Mouse (Mus musculus) neural tube, embryonic 15.5 days (tissue): ENCODE measurements around the gene Gm37240. TPM values are rescaled to one million over a fixed set of nuclear protein-coding genes. Genes with fewer than 3 reads are reported as not detected.

Experiments used
- ATAC-seq: fragments of 200-750 bp; cut with Nextera tagmentation; 2 replicates; pipeline ENCODE4 v1.8.0; 2017; ENCODE audit warnings: mild to moderate bottlenecking, moderate TSS enrichment, moderate library complexity; ENCODE audit not compliant: low FRiP score
- H3K27ac ChIP-seq: fragments of 300-500 bp; sonication (generic); replicated peaks from 2 replicates; pipeline ENCODE4 v1.5.1; 2015; ENCODE audit warnings: mild to moderate bottlenecking, inconsistent platforms
- H3K27me3 ChIP-seq: fragments of 300-500 bp; sonication (generic); replicated peaks from 2 replicates; pipeline ENCODE4 v1.6.1; 2015; ENCODE audit warnings: inconsistent platforms
- H3K36me3 ChIP-seq: fragments of 300-500 bp; sonication (generic); 2 replicates; pipeline ENCODE4 v1.6.1; 2015; ENCODE audit warnings: inconsistent platforms
- H3K4me1 ChIP-seq: fragments of 300-500 bp; sonication (generic); 2 replicates; pipeline ENCODE4 v1.6.1; 2015; ENCODE audit warnings: inconsistent platforms
- H3K4me2 ChIP-seq: fragments of 300-500 bp; sonication (generic); 2 replicates; pipeline ENCODE4 v1.6.1; 2015; ENCODE audit warnings: inconsistent platforms, mild to moderate bottlenecking, moderate library complexity
- H3K4me3 ChIP-seq: fragments of 300-500 bp; sonication (generic); replicated peaks from 2 replicates; pipeline ENCODE4 v1.5.1; 2015; ENCODE audit warnings: mild to moderate bottlenecking, inconsistent platforms
- H3K9ac ChIP-seq: fragments of 300-500 bp; sonication (generic); replicated peaks from 2 replicates; pipeline ENCODE4 v1.6.1; 2015; ENCODE audit warnings: mild to moderate bottlenecking, inconsistent platforms
- H3K9me3 ChIP-seq: fragments of 300-500 bp; sonication (generic); replicated peaks from 2 replicates; pipeline ENCODE4 v1.6.1; 2016; ENCODE audit warnings: inconsistent platforms
- WGBS: fragments of 180-500 bp; shearing (Covaris S2); methylation state at CpG from one replicate; pipeline ENCODE4 v1.1.7; 2015; ENCODE audit warnings: mixed read lengths; 5-methylcytosine and 5-hydroxymethylcytosine counted together
- polyA plus RNA-seq: library from polyadenylated mRNA; unstranded; fragments of >200 nt; fragmentation: Nextera tagmentation; extraction: Ambion mirVana; gene quantifications from 2 replicates; pipeline ENCODE4 v1.2.1, GENCODE M21; 2015

The Gm37240 gene
- polyA plus RNA-seq, 1 experiment from 2014 or later, result 0.99 TPM

GRCm38 (mm10) chr3:84753816-84754215 lies 1133.5 kb downstream of the Gm37240 start:
- H3K4me3 ChIP-seq, result no peak overlapping the region
- H3K9ac ChIP-seq, result no peak overlapping the region
- no peaks in the 10 kb centered on the region for H3K9me3 ChIP-seq
- no peaks in the 10 kb centered on the region for H3K36me3 ChIP-seq
- H3K27ac ChIP-seq, result no peak overlapping the region
- 92% methylated on average over 2 of the region's 2 CpGs for WGBS
- no peak for ATAC-seq
- no peak overlapping the region for H3K4me2 ChIP-seq
- no peaks in the 10 kb centered on the region for H3K27me3 ChIP-seq
- H3K4me1 ChIP-seq, result no peaks in the 10 kb centered on the region

GRCm38 (mm10) chr3:84749222-84749621 lies 1138.1 kb downstream of the Gm37240 start:
- Histone ChIP-seq H3K4me3 (no peak overlapping the region), H3K4me1 (peaks cover 21% of the 10 kb centered on the region), H3K9me3 (no peaks in the 10 kb centered on the region), H3K9ac (no peak overlapping the region), H3K27me3 (no peaks in the 10 kb centered on the region), H3K4me2 (no peak overlapping the region), H3K27ac (no peak overlapping the region), H3K36me3 (no peaks in the 10 kb centered on the region)
- WGBS, result 68% methylated on average over 5 of the region's 5 CpGs
- ATAC-seq, result no peak

GRCm38 (mm10) chr3:84748139-84748538 lies 1139.2 kb downstream of the Gm37240 start:
- Histone ChIP-seq H3K4me1 (peaks cover 21% of the 10 kb centered on the region), H3K4me3 (no peak overlapping the region), H3K4me2 (no peak overlapping the region), H3K27me3 (no peaks in the 10 kb centered on the region), H3K36me3 (no peaks in the 10 kb centered on the region), H3K27ac (no peak overlapping the region), H3K9ac (no peak overlapping the region), H3K9me3 (no peaks in the 10 kb centered on the region)
- 70% methylated on average over 5 of the region's 5 CpGs for WGBS
- no peak for ATAC-seq

DNA sequence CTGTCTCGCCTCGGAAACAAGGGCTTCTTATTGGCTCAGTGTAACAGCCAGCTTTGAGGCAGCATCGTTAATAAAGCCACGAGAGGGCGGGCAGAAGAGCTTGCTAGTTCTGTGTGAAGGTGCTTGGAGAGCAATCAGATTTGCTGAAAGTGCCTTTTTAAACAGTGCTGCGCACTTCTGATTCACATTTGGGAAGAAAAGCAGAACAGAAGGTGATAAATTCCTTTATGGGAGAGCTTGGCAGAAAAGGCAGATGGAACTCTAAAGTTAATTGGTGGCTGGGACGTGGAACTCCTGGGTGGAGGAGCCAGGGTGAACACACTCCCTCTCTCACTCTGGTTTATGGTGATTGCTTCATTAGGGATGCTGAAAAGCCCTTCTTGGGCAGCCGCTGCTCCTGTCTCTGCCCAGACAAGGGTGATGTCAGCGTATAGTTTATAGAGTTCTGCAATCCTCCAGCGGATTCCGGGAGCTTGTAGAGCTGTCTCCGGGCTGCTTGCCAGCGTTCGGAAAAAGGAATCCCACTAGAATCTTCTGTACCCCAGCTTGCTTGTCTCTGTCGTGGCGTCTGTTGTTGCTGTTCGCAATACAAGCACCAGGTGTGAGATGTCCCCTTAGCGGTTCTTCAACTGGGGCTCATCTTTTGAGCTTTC lies 1141.7 kb downstream of the Gm37240 start:
- ATAC-seq, result peak; percentile 93

GRCm38 (mm10) chr3:84744707-84745106 lies 1142.6 kb downstream of the Gm37240 start:
- peak overlapping the region; percentile 58; the same call in 1 of the 2 replicates for H3K4me2 ChIP-seq
- WGBS, result 43% methylated on average over 13 of the region's 13 CpGs
- no peak for ATAC-seq
- no peak overlapping the region for H3K9ac ChIP-seq
- no peaks in the 10 kb centered on the region for H3K27me3 ChIP-seq
- H3K4me3 ChIP-seq, result no peak overlapping the region
- H3K36me3 ChIP-seq, result no peaks in the 10 kb centered on the region
- peak overlapping the region; percentile 83 for H3K27ac ChIP-seq
- peaks cover 27% of the 10 kb centered on the region for H3K4me1 ChIP-seq
- no peaks in the 10 kb centered on the region for H3K9me3 ChIP-seq

More for the DNA sequence above, 1141.7 kb downstream of the Gm37240 start:
- peaks cover 21% of the 10 kb centered on the region for H3K4me1 ChIP-seq
- H3K9me3 ChIP-seq, result no peaks in the 10 kb centered on the region
- H3K4me2 ChIP-seq, result peak overlapping the region; percentile 58
- peak overlapping the region; percentile 44 for H3K9ac ChIP-seq
- no peaks in the 10 kb centered on the region for H3K36me3 ChIP-seq
- no peaks in the 10 kb centered on the region for H3K27me3 ChIP-seq
- 4% methylated on average over 18 of the region's 18 CpGs for WGBS
- peak overlapping the region; percentile 83 for H3K27ac ChIP-seq
- peak overlapping the region; percentile 26 for H3K4me3 ChIP-seq

DNA sequence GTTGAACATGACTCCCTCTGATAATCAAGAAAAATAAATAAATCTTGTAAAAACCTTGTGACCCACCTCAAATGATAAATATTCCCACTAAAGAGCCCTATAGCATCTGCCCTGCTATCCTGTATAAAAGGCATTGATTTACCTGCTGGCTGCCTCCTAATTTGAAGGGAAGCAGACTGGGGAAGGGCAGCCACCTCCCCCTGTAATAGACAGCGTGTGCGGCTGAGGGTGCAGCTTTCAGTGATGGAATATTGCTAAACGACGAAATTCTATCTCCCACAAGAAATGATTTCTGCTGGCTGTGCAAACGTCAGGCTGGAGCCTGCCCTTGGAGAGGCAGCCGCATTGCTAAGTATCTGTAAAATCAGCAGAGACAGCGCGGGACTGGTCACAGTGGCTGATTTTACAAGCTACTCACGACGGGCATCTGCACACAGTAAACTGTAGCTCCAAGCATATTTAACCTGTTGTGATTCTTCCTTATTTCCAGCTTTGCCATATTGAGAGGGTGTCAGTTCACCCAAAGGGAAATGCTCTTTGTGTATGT lies 1147.2 kb downstream of the Gm37240 start:
- 21% methylated on average over 10 of the region's 10 CpGs for WGBS
- H3K9ac ChIP-seq, result no peak overlapping the region
- peak; percentile 75 for ATAC-seq
- H3K27me3 ChIP-seq, result no peaks in the 10 kb centered on the region
- H3K9me3 ChIP-seq, result no peaks in the 10 kb centered on the region
- no peaks in the 10 kb centered on the region for H3K36me3 ChIP-seq
- H3K4me3 ChIP-seq, result no peak overlapping the region
- peaks cover 17% of the 10 kb centered on the region for H3K4me1 ChIP-seq
- H3K4me2 ChIP-seq, result peak overlapping the region; percentile 37
- H3K27ac ChIP-seq, result peak overlapping the region; percentile 79

GRCm38 (mm10) chr3:84737137-84737536 lies 1150.2 kb downstream of the Gm37240 start:
- no peak overlapping the region for H3K27ac ChIP-seq
- 62% methylated on average over 3 of the region's 3 CpGs for WGBS
- ATAC-seq, result no peak
- H3K9me3 ChIP-seq, result no peaks in the 10 kb centered on the region
- H3K36me3 ChIP-seq, result no peaks in the 10 kb centered on the region
- H3K4me1 ChIP-seq, result peaks cover 27% of the 10 kb centered on the region
- H3K4me2 ChIP-seq, result no peak overlapping the region
- no peak overlapping the region for H3K4me3 ChIP-seq
- no peaks in the 10 kb centered on the region for H3K27me3 ChIP-seq
- H3K9ac ChIP-seq, result no peak overlapping the region

DNA sequence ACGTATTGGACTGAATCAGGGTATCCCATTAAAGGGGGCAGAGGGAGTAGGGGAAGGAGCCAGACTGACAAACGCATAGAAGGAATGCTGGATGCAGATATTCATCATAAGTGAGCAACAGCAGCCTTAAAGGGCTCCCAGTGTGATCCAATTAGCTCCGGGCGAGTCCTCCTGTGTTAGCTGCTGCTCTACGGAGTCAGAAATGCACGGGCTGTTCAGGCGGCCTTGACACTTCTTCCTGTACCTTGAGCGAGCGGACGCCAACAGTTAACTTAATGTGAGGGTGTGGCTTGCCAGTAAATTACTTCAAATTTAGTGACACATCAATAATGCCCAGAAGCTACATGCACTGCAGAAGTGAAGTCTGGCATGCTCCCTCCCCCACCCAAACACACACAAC lies 1151.6 kb downstream of the Gm37240 start:
- no peak for ATAC-seq

DNA sequence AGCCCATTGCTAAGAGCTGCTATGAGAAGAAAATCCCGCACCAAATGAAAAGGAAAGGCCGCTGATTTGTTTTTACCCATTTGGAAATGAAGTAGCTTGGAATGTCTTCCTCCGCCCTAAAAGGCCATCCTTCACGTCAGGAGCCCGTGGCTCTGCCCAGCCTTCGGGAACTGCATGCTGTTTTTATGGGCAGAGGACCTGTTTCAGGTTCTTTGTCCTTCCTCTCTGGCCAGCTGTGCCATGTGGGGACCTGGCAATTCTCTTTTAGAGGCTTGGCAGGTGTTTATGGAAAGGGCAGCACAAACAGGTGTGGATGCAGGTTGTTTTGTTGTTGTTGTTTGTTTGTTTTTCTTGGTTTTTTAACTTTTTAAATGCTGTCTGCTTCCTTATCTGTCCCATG lies 1154.8 kb downstream of the Gm37240 start:
- Histone ChIP-seq H3K27me3 (no peaks in the 10 kb centered on the region), H3K9ac (peak overlapping the region; percentile 20; the same call in 1 of the 2 replicates), H3K36me3 (no peaks in the 10 kb centered on the region), H3K27ac (peak overlapping the region; percentile 78), H3K4me2 (peak overlapping the region; percentile 50), H3K4me3 (peak overlapping the region; percentile 15), H3K9me3 (no peaks in the 10 kb centered on the region), H3K4me1 (peaks cover 42% of the 10 kb centered on the region)
- WGBS, result 4% methylated on average over 6 of the region's 6 CpGs
- 0 out of 2 replicates have a peak, but pooled peaks have one; percentile 36 for ATAC-seq

More for the DNA sequence above, 1151.6 kb downstream of the Gm37240 start:
- no peak overlapping the region for H3K27ac ChIP-seq
- no peak overlapping the region for H3K9ac ChIP-seq
- peaks cover 41% of the 10 kb centered on the region for H3K4me1 ChIP-seq
- no peak overlapping the region for H3K4me3 ChIP-seq
- H3K9me3 ChIP-seq, result no peaks in the 10 kb centered on the region
- H3K36me3 ChIP-seq, result no peaks in the 10 kb centered on the region
- WGBS, result 52% methylated on average over 10 of the region's 10 CpGs
- no peaks in the 10 kb centered on the region for H3K27me3 ChIP-seq
- H3K4me2 ChIP-seq, result no peak overlapping the region

DNA sequence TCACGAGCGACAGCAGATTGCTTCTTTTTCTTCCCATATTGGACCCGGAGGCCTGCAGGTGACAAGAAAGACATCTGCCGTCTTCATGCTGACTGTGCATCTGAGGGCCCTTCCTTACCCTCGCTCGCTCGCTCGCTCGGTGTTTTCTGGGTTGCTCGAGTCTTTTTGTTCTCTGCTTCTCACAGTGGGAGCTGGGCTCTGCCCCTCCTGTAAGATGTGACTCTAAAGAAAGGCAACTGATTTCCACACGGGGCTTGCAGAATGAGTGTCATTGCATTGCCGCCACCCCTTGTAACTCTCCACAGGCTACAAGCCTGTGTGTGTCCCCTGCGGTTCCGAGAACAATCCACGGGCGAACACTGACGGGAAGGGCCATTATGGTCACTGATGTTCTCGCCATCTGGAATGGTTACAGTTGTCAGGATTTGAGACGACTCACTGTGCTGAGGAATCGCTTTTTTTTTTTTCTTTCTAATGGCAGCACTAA lies 1155.3 kb downstream of the Gm37240 start:
- ATAC-seq, result peak; percentile 51
- Histone ChIP-seq H3K27ac (peak overlapping the region; percentile 78), H3K4me1 (peaks cover 42% of the 10 kb centered on the region), H3K27me3 (no peaks in the 10 kb centered on the region), H3K4me3 (peak overlapping the region; percentile 15), H3K9ac (peak overlapping the region; percentile 20; the same call in 1 of the 2 replicates), H3K36me3 (no peaks in the 10 kb centered on the region), H3K9me3 (no peaks in the 10 kb centered on the region), H3K4me2 (peak overlapping the region; percentile 50)
- 2% methylated on average over 20 of the region's 20 CpGs for WGBS

DNA sequence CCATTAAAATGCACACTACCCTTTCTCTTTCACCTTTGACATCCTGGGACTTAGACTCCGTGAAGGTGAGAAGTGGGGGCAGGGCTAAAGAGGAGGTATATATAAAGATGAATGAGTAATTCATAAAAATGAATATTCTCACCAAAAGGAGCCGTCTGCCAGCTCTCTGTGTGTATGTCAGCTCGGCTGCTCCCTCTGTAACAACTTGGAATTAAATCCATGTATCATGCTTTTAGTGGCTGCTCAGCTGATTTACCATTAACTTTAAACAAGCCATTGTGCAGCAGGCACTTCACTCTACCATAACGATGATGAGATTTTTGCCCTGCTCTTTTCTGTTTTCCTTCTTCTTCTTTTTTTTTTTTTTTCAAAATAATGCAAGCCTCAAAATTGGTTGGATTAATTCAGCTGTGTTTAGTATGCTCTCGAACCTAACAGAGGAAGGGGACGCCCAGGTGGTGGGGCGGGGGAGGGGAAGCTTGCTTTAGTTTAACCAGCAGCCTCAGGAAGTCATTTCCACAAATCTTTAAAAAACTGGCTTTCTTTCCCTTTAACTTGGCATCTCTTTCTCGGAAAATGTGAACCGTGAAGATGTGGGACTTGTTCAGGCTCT lies 1155.8 kb downstream of the Gm37240 start:
- 0 out of 2 replicates have a peak, but pooled peaks have one; percentile 36 for ATAC-seq
- WGBS, result 6% methylated on average over 9 of the region's 9 CpGs

More for the DNA sequence above, 1155.8 kb downstream of the Gm37240 start:
- no peaks in the 10 kb centered on the region for H3K36me3 ChIP-seq
- H3K4me2 ChIP-seq, result peak overlapping the region; percentile 50
- 0 out of 2 replicates have a peak overlapping the region, but pooled peaks have one; percentile 20 for H3K9ac ChIP-seq
- no peaks in the 10 kb centered on the region for H3K9me3 ChIP-seq
- H3K4me1 ChIP-seq, result peaks cover 42% of the 10 kb centered on the region
- H3K27ac ChIP-seq, result peak overlapping the region; percentile 78
- H3K27me3 ChIP-seq, result no peaks in the 10 kb centered on the region
- peak overlapping the region; percentile 15 for H3K4me3 ChIP-seq
